Mouse (Mus musculus) lung, postnatal 0 days (tissue): ENCODE data around the gene Gm9732. TPM values are rescaled to one million over a fixed set of nuclear protein-coding genes. Genes with fewer than 3 reads are reported as not detected.
"Not testable (repeated sequence)": the region's sequence is repeated elsewhere in the genome, so short reads cannot be mapped to it uniquely, and the experiment has no call there.

Experiments used
- ATAC-seq: fragments of 200-750 bp; cut with Nextera tagmentation; 2 replicates; pipeline ENCODE4 v1.8.0; 2017; ENCODE audit warnings: moderate library complexity
- DNase-seq: peaks from one replicate; pipeline ENCODE4 v3.0.0-alpha.2; 2016; ENCODE audit warnings: low spot score
- H3K27ac ChIP-seq: fragments of 300-500 bp; sonication (generic); 2 replicates; pipeline ENCODE4 v1.5.1; 2014; ENCODE audit warnings: antibody characterized with exemption, mild to moderate bottlenecking, low read length, mixed read lengths
- H3K27me3 ChIP-seq: fragments of 300-500 bp; sonication (generic); replicated peaks from 2 replicates; pipeline ENCODE4 v1.6.1; 2014; ENCODE audit warnings: low read length, mixed read lengths; ENCODE audit not compliant: insufficient read depth
- H3K36me3 ChIP-seq: fragments of 300-500 bp; sonication (generic); 2 replicates; pipeline ENCODE4 v1.6.1; 2014; ENCODE audit warnings: low read length, mixed read lengths; ENCODE audit not compliant: insufficient read depth
- H3K4me1 ChIP-seq: fragments of 300-500 bp; sonication (generic); 2 replicates; pipeline ENCODE4 v1.6.1; 2014; ENCODE audit warnings: antibody characterized with exemption, low read depth, low read length, mixed read lengths; ENCODE audit not compliant: insufficient read depth
- H3K4me2 ChIP-seq: fragments of 300-500 bp; sonication (generic); replicated peaks from 2 replicates; pipeline ENCODE4 v1.6.1; 2014; ENCODE audit warnings: low read depth, mild to moderate bottlenecking, low read length, moderate library complexity, mixed read lengths
- H3K4me3 ChIP-seq: fragments of 300-500 bp; sonication (generic); 2 replicates; pipeline ENCODE4 v1.5.1; 2014; ENCODE audit warnings: low read depth, low read length
- H3K9ac ChIP-seq: fragments of 300-500 bp; sonication (generic); replicated peaks from 2 replicates; pipeline ENCODE4 v1.6.1; 2014; ENCODE audit warnings: low read depth, mild to moderate bottlenecking
- H3K9me3 ChIP-seq: fragments of 300-500 bp; sonication (generic); 2 replicates; pipeline ENCODE4 v1.6.1; 2016; ENCODE audit warnings: low read length, mixed read lengths
- WGBS: fragments of 180-500 bp; shearing (Covaris S2); extraction: QIAGEN DNeasy Blood & Tissue Kit; methylation state at CpG from one replicate; pipeline ENCODE4 v1.1.7; 2014; 5-methylcytosine and 5-hydroxymethylcytosine counted together
- polyA plus RNA-seq: library from polyadenylated mRNA; unstranded; fragments of >200 nt; fragmentation: Nextera tagmentation; extraction: Ambion mirVana; gene quantifications from 2 replicates; pipeline ENCODE4 v1.2.1, GENCODE M21; 2015

Gene Gm9732
- not detected in 2 replicates for polyA plus RNA-seq

DNA sequence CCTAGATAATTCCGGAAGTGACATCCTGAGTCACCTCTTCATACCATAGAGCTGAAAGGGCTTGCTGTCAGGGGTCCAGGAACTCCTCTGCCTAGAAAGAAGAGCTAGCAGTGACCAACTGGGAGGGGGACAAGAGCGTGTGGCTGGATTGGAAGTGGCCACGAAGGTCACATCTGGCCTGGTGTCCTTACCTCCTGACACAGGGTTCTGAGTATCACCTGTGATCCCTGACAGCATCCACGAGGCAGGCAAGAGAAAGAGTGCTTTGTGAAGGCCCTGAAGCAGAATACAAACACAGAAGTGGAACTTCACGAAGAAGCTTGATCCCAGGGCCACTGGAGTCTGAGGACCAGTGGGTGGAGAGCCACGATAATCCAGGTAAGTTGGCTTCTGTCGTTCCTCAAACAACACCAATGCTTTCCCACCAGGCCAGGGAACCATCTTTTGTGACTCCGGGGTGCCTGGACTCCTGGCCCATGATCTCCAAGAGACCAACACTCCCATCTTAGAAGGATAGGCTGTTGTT is at the start of gene Gm9732:
Gene Gm9732 (plus strand): TSS at position 51 of the 526 bp plus-strand sequence.
- not testable (repeated sequence) for H3K9ac ChIP-seq, H3K27ac ChIP-seq, ATAC-seq, H3K4me1 ChIP-seq, H3K4me2 ChIP-seq, H3K4me3 ChIP-seq, H3K9me3 ChIP-seq, H3K36me3 ChIP-seq, DNase-seq, H3K27me3 ChIP-seq
- 71% methylated on average over 8 of the region's 8 CpGs for WGBS

GRCm38 (mm10) chr14:43235204-43235603 is 39.6 kb upstream of the Gm9732 start, which contains the start of gene Gm8122:
TSS of gene Gm8122 (minus strand) at chr14:43235304.
- not testable (repeated sequence) for H3K4me2 ChIP-seq, DNase-seq, H3K36me3 ChIP-seq, ATAC-seq, H3K27me3 ChIP-seq, H3K4me3 ChIP-seq, H3K27ac ChIP-seq, H3K4me1 ChIP-seq, H3K9me3 ChIP-seq, H3K9ac ChIP-seq
- WGBS = 90% methylated on average over 2 of the region's 4 CpGs

DNA sequence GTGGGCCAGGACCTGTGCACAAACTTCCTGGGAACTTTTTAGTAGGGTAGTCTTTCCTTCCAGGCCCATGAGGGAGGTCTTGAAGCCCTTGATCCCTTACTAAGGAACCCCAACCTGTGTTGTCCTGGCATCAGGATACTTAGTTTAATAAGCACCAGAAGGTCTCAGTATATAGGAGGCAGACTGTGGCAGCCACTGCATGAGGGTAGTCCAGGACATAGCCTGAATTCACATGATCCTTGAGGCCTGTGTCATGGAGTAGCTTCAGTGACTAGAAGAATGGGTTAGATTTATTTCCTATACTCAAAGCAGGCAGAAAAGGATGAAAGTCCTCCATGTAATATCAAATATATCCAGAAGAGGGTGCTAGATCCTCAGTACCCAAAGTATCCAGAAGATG is 37.1 kb upstream of the Gm9732 start:
- not testable (repeated sequence) for ATAC-seq, H3K27ac ChIP-seq, H3K4me2 ChIP-seq

GRCm38 (mm10) chr14:43249611-43250170 is 25.1 kb upstream of the Gm9732 start:
- DNase-seq, H3K27ac ChIP-seq, H3K4me1 ChIP-seq, H3K9me3 ChIP-seq, H3K36me3 ChIP-seq, H3K4me2 ChIP-seq, ATAC-seq, H3K4me3 ChIP-seq, H3K27me3 ChIP-seq, H3K9ac ChIP-seq: not testable (repeated sequence)
- WGBS = 17% methylated on average over 10 of the region's 12 CpGs

More for the DNA sequence above, 37.1 kb upstream of the Gm9732 start:
- H3K9me3 ChIP-seq, H3K27me3 ChIP-seq, H3K9ac ChIP-seq, H3K4me1 ChIP-seq, H3K36me3 ChIP-seq, H3K4me3 ChIP-seq, DNase-seq: not testable (repeated sequence)

DNA sequence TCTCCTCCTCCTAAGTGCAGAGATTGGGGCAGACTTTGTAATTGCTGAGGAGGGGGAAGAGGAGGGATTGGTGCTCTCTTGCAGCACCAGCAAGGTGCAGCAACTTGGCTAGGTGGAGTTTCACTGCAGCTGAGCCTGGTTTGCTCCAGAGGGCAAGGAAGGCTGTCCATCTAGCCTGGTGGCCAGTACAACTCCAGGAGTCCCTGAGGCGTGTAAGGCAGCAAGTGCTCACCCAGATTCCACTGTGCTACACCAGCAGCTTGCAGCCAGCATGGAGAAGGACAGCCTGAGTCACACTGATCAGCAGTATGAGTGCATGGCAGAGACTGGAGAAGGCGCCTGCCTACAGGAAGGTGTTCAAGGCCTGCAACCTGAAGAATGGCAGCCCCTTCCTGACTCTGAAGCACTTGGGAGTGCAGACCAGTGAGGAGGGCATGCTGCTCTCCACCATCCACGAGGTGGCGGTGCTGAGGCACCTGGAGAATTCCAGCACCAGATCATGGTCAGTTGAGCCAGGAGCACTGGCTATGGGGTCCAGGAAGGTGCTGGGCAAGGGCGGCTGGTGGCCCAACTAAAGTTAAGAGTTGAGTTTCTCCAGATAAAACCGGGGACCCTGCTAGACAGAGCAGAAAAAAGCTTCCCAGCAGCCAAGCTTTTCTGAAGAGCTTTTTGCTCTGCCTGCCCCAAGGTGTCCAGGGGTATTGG is 24.1 kb upstream of the Gm9732 start:
- not testable (repeated sequence) for DNase-seq, H3K4me1 ChIP-seq, H3K4me2 ChIP-seq, ATAC-seq, H3K36me3 ChIP-seq, H3K9ac ChIP-seq, H3K4me3 ChIP-seq, H3K27ac ChIP-seq, H3K27me3 ChIP-seq, H3K9me3 ChIP-seq
- 25% methylated on average over 5 of the region's 6 CpGs for WGBS

- not testable (repeated sequence) for H3K27me3 ChIP-seq, H3K36me3 ChIP-seq, H3K9ac ChIP-seq, H3K4me1 ChIP-seq, H3K4me2 ChIP-seq, DNase-seq, H3K4me3 ChIP-seq, ATAC-seq, H3K9me3 ChIP-seq, H3K27ac ChIP-seq
- WGBS = 68% methylated on average over 1 of the region's 1 CpGs
These were observed 18.3 kb upstream of the Gm9732 start for GRCm38 (mm10) chr14:43256511-43256910.

DNA sequence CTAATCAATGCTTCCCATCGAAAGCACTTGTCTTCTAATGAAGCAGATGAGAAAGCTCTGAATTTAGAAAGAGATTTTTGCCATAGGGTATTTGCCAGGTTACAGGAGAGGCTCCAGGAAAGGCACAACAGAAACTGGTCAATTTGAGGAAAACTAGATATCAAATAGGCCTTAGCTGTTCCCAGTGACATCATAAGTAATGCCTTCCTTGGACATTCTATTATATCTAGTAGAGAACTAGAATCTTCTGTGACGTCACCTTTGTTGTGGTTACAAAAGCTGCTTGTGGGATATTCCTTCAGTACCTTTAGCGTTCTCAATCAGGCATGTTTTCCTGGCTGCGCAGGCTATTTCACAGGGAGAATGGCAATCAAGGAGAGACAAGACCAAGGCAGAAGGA is 16.5 kb upstream of the Gm9732 start, which contains the start of gene Gm8126:
Gene Gm8126 (plus strand): TSS at position 301 of the 400 bp plus-strand sequence.
- not testable (repeated sequence) for H3K4me3 ChIP-seq, DNase-seq, H3K27ac ChIP-seq, H3K9ac ChIP-seq, ATAC-seq, H3K4me2 ChIP-seq, H3K9me3 ChIP-seq, H3K4me1 ChIP-seq, H3K27me3 ChIP-seq, H3K36me3 ChIP-seq
- WGBS = 88% methylated on average over 2 of the region's 4 CpGs

DNA sequence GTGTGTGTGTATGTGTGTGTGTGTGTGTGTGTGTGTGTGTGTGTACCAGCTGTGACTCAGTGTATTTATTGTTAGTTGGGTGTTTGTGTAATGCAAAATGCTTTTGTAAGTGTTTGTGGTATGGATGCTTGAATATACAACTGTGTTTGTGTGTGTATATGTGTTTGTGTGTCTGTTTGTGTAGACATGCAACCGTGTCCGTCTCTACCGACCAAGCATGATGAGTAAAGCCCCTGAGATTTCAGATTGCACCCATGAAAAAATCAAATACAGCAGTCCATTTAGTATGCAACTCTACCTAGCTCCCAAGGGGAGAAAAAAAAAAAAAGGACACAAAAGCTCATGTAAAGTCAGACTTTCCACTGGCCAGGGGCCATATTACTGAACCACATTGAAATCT is 11.4 kb upstream of the Gm9732 start:
- H3K36me3 ChIP-seq, H3K9me3 ChIP-seq, H3K9ac ChIP-seq, H3K27ac ChIP-seq, DNase-seq, ATAC-seq, H3K27me3 ChIP-seq, H3K4me3 ChIP-seq, H3K4me2 ChIP-seq, H3K4me1 ChIP-seq: not testable (repeated sequence)
- WGBS = 86% methylated on average over 3 of the region's 3 CpGs

DNA sequence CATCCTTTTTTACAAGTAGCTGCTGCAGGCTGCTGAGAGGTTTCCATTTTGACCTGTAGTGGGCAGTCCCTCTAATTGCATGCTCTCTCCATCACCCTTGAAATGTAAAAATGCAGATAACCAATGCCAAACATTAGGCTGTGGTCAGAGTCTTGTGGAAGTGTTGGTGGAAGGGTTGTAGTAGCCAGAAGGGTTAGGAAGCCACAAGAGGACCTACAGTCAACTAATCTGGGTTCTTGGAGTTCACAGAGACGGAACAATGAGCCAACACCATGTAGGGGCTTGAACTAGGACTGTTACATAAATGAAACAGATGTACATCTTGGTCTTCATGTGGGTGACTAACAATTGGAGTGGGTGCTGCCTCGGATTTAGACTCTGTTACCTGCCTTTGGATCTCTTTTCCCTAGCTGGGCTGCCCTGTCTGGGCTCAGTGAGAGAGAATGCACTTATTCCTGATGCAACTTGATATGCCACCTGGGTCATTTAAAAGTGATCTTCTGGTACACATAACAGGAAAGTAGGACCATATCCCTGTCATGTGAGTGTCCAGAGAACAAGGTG is 6.2 kb upstream of the Gm9732 start:
- H3K27ac ChIP-seq, H3K4me3 ChIP-seq, H3K4me1 ChIP-seq, H3K9ac ChIP-seq, H3K27me3 ChIP-seq, H3K9me3 ChIP-seq, ATAC-seq, H3K36me3 ChIP-seq, DNase-seq, H3K4me2 ChIP-seq: not testable (repeated sequence)
- 35% methylated on average over 2 of the region's 2 CpGs for WGBS
